Mouse (Mus musculus) midbrain, postnatal 0 days (tissue): ENCODE results near the gene Chrna1. TPM values are rescaled to one million over a fixed set of nuclear protein-coding genes. Genes with fewer than 3 reads are reported as not detected.

Source experiments
- ATAC-seq: fragments of 200-750 bp; cut with Nextera tagmentation; 2 replicates; pipeline ENCODE4 v1.8.0; 2017; ENCODE audit warnings: moderate number of reproducible peaks, mild to moderate bottlenecking, moderate TSS enrichment, moderate library complexity; ENCODE audit not compliant: low FRiP score
- DNase-seq: peaks from one replicate; pipeline ENCODE4 v3.0.0-alpha.2; 2015; ENCODE audit warnings: low spot score
- H3K27ac ChIP-seq: fragments of 300-500 bp; sonication (generic); 2 replicates; pipeline ENCODE4 v1.5.1; 2014; ENCODE audit warnings: low read depth, mild to moderate bottlenecking, low read length, mixed read lengths
- H3K27me3 ChIP-seq: fragments of 300-500 bp; sonication (generic); 2 replicates; pipeline ENCODE4 v1.6.1; 2014; ENCODE audit warnings: low read length, control low read depth, mixed read lengths; ENCODE audit not compliant: insufficient read depth
- H3K36me3 ChIP-seq: fragments of 300-500 bp; sonication (generic); 2 replicates; pipeline ENCODE4 v1.6.1; 2014; ENCODE audit warnings: low read length, control low read depth, mixed read lengths; ENCODE audit not compliant: insufficient read depth
- H3K4me1 ChIP-seq: fragments of 300-500 bp; sonication (generic); 2 replicates; pipeline ENCODE4 v1.6.1; 2014; ENCODE audit warnings: mild to moderate bottlenecking, control low read depth, antibody characterized with exemption, low read length, mixed read lengths; ENCODE audit not compliant: insufficient read depth
- H3K4me2 ChIP-seq: fragments of 300-500 bp; sonication (generic); 2 replicates; pipeline ENCODE4 v1.6.1; 2014; ENCODE audit warnings: low read depth, mild to moderate bottlenecking, low read length, mixed read lengths; ENCODE audit not compliant: poor library complexity, severe bottlenecking
- H3K4me3 ChIP-seq: fragments of 300-500 bp; sonication (generic); 2 replicates; pipeline ENCODE4 v1.5.1; 2014; ENCODE audit warnings: low read depth, mild to moderate bottlenecking, low read length, moderate library complexity
- H3K9ac ChIP-seq: fragments of 300-500 bp; sonication (generic); replicated peaks from 2 replicates; pipeline ENCODE4 v1.6.1; 2014; ENCODE audit warnings: mild to moderate bottlenecking, low read length, moderate library complexity, mixed read lengths; ENCODE audit not compliant: poor library complexity, severe bottlenecking
- H3K9me3 ChIP-seq: fragments of 300-500 bp; sonication (generic); 2 replicates; pipeline ENCODE4 v1.6.1; 2016; ENCODE audit warnings: low read length, control low read depth
- CTCF ChIP-seq: IDR thresholded peaks from 2 replicates; pipeline ENCODE4 v1.5.1; 2016; ENCODE audit warnings: antibody characterized with exemption, mild to moderate bottlenecking
- WGBS: fragments of 180-500 bp; shearing (Covaris S2); extraction: QIAGEN DNeasy Blood & Tissue Kit; methylation state at CpG from one replicate; pipeline ENCODE4 v1.1.7; 2014; 5-methylcytosine and 5-hydroxymethylcytosine counted together
- polyA plus RNA-seq: library from polyadenylated mRNA; unstranded; fragments of >200 nt; fragmentation: Nextera tagmentation; extraction: Ambion mirVana; gene quantifications from 2 replicates; pipeline ENCODE4 v1.2.1, GENCODE M21; 2015
- total RNA-seq: library from RNA; depleted of rRNA; stranded (reverse); fragments of >200 nt; gene quantifications from 2 replicates; pipeline ENCODE4 v1.2.3, GENCODE M21; 2014

Chrna1 gene
- total and polyA plus RNA-seq, 2 experiments from 2014 or later: 0.22 to 0.31 TPM

DNA sequence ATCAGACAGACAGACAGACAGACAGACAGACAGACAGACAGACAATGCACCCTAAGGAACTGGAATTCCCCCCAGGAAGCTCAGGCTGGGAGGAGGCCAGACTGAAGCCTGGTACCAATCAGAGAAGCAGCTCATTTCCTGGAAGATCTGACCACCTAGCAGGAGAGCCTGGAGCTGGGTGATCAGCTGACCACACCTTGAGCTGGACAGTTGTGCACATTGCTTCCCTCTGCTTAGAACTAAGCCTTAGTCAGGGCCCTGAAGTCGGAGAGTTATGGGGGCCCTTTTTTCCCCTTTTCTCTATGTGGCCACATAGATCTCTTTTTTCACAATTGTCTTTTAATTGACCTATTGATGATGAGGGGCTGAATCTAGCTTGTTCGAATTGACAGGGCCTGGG, 27.0 kb upstream of the Chrna1 start:
- no peaks in the 10 kb centered on the region for H3K9me3 ChIP-seq
- ATAC-seq: no peak
- H3K4me1 ChIP-seq: peaks cover 11% of the 10 kb centered on the region
- H3K27ac ChIP-seq: no peak overlapping the region
- no peak overlapping the region for H3K4me2 ChIP-seq
- H3K9ac ChIP-seq: no peak overlapping the region
- no peak for DNase-seq
- H3K27me3 ChIP-seq: no peaks in the 10 kb centered on the region
- H3K4me3 ChIP-seq: no peak overlapping the region
- TF ChIP-seq CTCF: no peak
- H3K36me3 ChIP-seq: peaks cover 10% of the 10 kb centered on the region; the same call in 1 of the 2 replicates
- 78% methylated on average over 2 of the region's 2 CpGs for WGBS

DNA sequence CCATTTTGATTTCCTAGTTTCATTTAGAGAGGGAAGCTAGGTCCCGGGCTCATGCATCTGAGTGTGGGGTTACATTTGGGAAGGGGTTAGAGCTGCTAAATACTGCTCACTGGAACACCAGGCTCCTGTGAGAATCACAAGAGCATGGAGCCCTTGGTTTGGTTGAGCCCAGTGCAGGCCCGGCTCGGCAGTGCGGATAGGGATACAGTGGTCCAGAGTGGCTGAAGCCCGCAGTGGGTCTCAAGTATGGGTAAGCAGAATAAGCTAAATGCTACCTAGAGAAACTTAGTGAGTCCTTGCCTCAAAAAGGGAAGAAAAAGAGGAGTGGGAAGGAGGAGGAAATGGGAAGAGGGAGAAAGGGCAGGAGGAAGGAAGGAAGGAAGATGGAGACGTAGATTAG, 26.5 kb upstream of the Chrna1 start:
- H3K4me3 ChIP-seq: no peak overlapping the region
- H3K27me3 ChIP-seq: no peaks in the 10 kb centered on the region
- no peak overlapping the region for H3K27ac ChIP-seq
- H3K36me3 ChIP-seq: peaks cover 7% of the 10 kb centered on the region; the same call in 1 of the 2 replicates
- WGBS: 96% methylated on average over 6 of the region's 6 CpGs
- no peaks in the 10 kb centered on the region for H3K9me3 ChIP-seq
- no peak overlapping the region for H3K9ac ChIP-seq
- no peak overlapping the region for H3K4me2 ChIP-seq
- peaks cover 11% of the 10 kb centered on the region for H3K4me1 ChIP-seq
- ATAC-seq (no peak), DNase-seq (no peak)
- no peak for TF ChIP-seq CTCF

DNA sequence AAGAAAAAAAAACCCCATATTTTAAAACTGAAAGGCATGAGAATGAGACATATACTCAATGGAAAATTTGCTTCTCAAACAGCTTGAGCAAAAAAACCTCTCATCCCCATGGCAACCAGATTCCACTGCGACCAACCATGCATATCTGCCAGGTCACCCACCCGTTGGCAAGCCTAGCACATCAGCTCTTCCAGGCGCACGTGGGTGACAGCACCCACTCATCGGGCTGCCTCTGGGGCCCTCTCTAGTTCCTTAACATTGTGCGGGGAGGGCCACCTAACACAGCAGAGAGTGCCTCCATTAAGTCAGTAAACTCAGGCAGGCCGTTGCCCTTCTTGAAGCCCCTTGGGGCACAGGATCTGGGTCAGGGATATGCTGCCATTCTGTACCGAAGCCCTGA, 24.9 kb upstream of the Chrna1 start:
- DNase-seq: peak; percentile 83
- no peaks in the 10 kb centered on the region for H3K9me3 ChIP-seq
- H3K4me1 ChIP-seq: peaks cover 11% of the 10 kb centered on the region
- H3K9ac ChIP-seq: no peak overlapping the region
- WGBS: 30% methylated on average over 8 of the region's 8 CpGs
- ATAC-seq: peak; percentile 92
- no peak overlapping the region for H3K4me3 ChIP-seq
- H3K36me3 ChIP-seq: no peaks in the 10 kb centered on the region; the same call in 1 of the 2 replicates
- no peaks in the 10 kb centered on the region for H3K27me3 ChIP-seq
- no peak overlapping the region for H3K4me2 ChIP-seq
- TF ChIP-seq CTCF: no peak
- H3K27ac ChIP-seq: peak overlapping the region; percentile 77

DNA sequence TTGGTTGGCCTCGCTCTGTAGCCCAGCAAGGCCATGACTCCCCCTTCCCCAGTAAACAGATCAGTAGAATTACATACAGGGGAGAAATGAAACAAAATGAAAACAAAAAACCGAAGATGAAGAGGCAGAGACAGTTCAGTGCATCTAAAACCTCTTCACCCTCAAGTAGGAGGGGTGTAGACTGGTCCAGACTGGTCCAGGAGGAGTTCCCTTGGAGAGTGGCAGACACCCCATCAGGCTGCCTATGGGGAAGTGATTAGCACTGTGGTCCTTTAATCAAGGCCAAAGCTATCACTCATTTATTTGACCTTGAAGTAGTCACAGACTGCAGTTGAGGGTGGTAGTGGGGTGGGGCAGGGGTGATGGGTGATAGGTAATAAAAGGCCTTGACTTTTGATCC, 24.4 kb upstream of the Chrna1 start:
- WGBS: 86% methylated on average over 2 of the region's 2 CpGs
- Histone ChIP-seq H3K27ac (peak overlapping the region; percentile 77), H3K4me2 (no peak overlapping the region), H3K9me3 (no peaks in the 10 kb centered on the region), H3K36me3 (no peaks in the 10 kb centered on the region), H3K4me1 (peaks cover 11% of the 10 kb centered on the region), H3K9ac (no peak overlapping the region), H3K4me3 (no peak overlapping the region), H3K27me3 (no peaks in the 10 kb centered on the region)
- TF ChIP-seq CTCF: no peak
- no peak for DNase-seq
- ATAC-seq: peak; percentile 25

DNA sequence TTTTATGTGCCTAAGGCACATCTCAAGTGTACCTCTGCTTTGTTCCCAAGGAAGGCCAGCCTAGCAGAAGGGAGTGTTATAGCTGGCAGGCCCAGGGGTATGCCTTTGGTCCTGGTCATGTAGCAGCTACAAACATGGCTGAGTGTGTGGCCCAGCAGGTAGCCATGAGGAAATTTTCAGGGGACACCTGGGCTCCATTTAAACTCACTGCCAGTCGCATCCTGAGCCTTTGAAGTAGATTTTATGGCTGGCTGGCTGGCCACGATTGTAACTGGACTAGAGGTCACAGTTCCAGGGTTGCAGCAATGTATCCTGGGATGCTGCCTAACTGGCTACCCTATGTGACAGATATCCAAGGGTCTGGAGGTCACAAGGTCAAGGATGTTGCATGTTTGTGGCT, 20.5 kb upstream of the Chrna1 start:
- no peak for TF ChIP-seq CTCF
- no peak overlapping the region for H3K9ac ChIP-seq
- ATAC-seq (no peak), DNase-seq (no peak)
- H3K4me3 ChIP-seq: no peak overlapping the region
- peaks cover 14% of the 10 kb centered on the region for H3K4me1 ChIP-seq
- H3K9me3 ChIP-seq: no peaks in the 10 kb centered on the region
- no peak overlapping the region for H3K4me2 ChIP-seq
- no peaks in the 10 kb centered on the region for H3K27me3 ChIP-seq
- no peaks in the 10 kb centered on the region for H3K36me3 ChIP-seq
- 77% methylated on average over 2 of the region's 2 CpGs for WGBS
- H3K27ac ChIP-seq: no peak overlapping the region

DNA sequence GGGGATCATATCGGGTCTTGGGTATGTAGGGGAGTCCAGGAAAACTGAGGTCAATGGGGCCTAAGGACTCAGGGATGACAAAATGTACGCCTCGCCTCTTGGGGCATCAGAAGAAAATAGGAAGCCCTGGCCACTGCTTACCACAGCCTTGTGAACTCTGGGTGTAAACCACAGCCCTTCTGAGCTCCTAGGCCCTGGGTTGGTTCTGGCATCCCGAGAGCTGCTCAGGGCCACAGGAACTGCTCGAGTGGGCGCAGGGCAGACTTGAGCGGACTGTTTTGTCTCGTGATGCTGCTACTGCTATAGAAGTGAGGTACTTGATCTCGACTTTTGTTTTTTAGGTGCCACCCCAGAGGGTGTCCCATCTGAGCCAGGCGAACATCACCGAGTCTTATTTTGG, 17.6 kb upstream of the Chrna1 start:
- no peak for TF ChIP-seq CTCF
- WGBS: 94% methylated on average over 11 of the region's 11 CpGs

More for the DNA sequence above, 17.6 kb upstream of the Chrna1 start:
- no peak for ATAC-seq
- no peak for DNase-seq
- Histone ChIP-seq H3K4me1 (0 out of 2 replicates have a peak, but pooled peaks cover 3% of the 10 kb centered on the region), H3K4me3 (no peak overlapping the region), H3K9me3 (no peaks in the 10 kb centered on the region), H3K9ac (no peak overlapping the region), H3K27me3 (no peaks in the 10 kb centered on the region), H3K36me3 (no peaks in the 10 kb centered on the region), H3K4me2 (no peak overlapping the region), H3K27ac (no peak overlapping the region)
